Mouse (Mus musculus) ES-E14 (cell line): ENCODE data around the gene Ociad2. TPM values are rescaled to one million over a fixed set of nuclear protein-coding genes. Genes with fewer than 3 reads are reported as not detected.

Experiments
- DNase-seq: peaks from one replicate; pipeline ENCODE4 v3.0.0-alpha.2; 2013; ENCODE audit warnings: low read depth, low spot score
- H3K27ac ChIP-seq: 2 replicates; pipeline ENCODE4 v1.5.1; 2012; ENCODE audit warnings: low read depth, mild to moderate bottlenecking, low read length, moderate library complexity, mixed read lengths; ENCODE audit not compliant: poor library complexity, insufficient read depth, severe bottlenecking
- H3K36me3 ChIP-seq: 2 replicates; pipeline ENCODE4 v1.6.1; 2012; ENCODE audit warnings: mild to moderate bottlenecking, low read length, moderate library complexity, mixed read lengths; ENCODE audit not compliant: control insufficient read depth, poor library complexity, insufficient read depth, severe bottlenecking
- H3K4me1 ChIP-seq, 2 experiments: fragments of 150-350 bp in 1 of 2; sonication (generic) in 1 of 2; 2 replicates each; pipeline ENCODE4 v1.6.1; 2012; ENCODE audit warnings: low read length in 2 of 2, mild to moderate bottlenecking in 1 of 2, mixed read lengths in 1 of 2; ENCODE audit not compliant: control insufficient read depth in 2 of 2, insufficient read depth in 2 of 2, poor library complexity in 1 of 2
- H3K4me3 ChIP-seq, 2 experiments: fragments of 150-350 bp in 1 of 2; sonication (generic) in 1 of 2; 2 replicates each; pipeline ENCODE4 v1.5.1; 2012; ENCODE audit warnings: low read length in 2 of 2, low read depth in 1 of 2, mild to moderate bottlenecking in 1 of 2, mixed read lengths in 1 of 2; ENCODE audit not compliant: insufficient read depth in 1 of 2, poor library complexity in 1 of 2, severe bottlenecking in 1 of 2
- H3K9ac ChIP-seq: 2 replicates; pipeline ENCODE4 v1.6.1; 2012; ENCODE audit warnings: low read depth, mild to moderate bottlenecking, low read length, mixed read lengths; ENCODE audit not compliant: poor library complexity, insufficient read depth, severe bottlenecking
- H3K9me3 ChIP-seq: fragments of 150-350 bp; sonication (generic); 2 replicates; pipeline ENCODE4 v1.6.1; 2012; ENCODE audit warnings: low read depth, mild to moderate bottlenecking, low read length; ENCODE audit not compliant: control insufficient read depth, insufficient read depth
- CHD2 ChIP-seq: IDR thresholded peaks from 2 replicates; pipeline ENCODE4 v1.6.1; 2014; ENCODE audit warnings: mild to moderate bottlenecking, low read depth, low read length, inconsistent platforms
- HCFC1 ChIP-seq: IDR thresholded peaks from 2 replicates; pipeline ENCODE4 v1.6.1; 2012; ENCODE audit warnings: low read length, inconsistent platforms, borderline replicate concordance; ENCODE audit not compliant: insufficient read depth
- MAFK ChIP-seq: IDR thresholded peaks from 2 replicates; pipeline ENCODE4 v1.6.1; 2014; ENCODE audit warnings: mild to moderate bottlenecking, low read depth, low read length, inconsistent platforms; ENCODE audit not compliant: insufficient read depth
- ZC3H11A ChIP-seq: IDR thresholded peaks from 2 replicates; pipeline ENCODE4 v1.6.1; 2012; ENCODE audit warnings: low read depth, mild to moderate bottlenecking, inconsistent platforms, low read length, borderline replicate concordance
- ZNF384 ChIP-seq: IDR thresholded peaks from 2 replicates; pipeline ENCODE4 v1.6.1; 2012; ENCODE audit warnings: low read depth, low read length, inconsistent platforms
- in situ Hi-C, 2 experiments: fragments of 600-800 bp; cut with MboI; formaldehyde crosslinking; loops; one replicate each; pipeline ENCODE4 v1.15.1; 2025; ENCODE audit warnings: low sequenced_read_pairs in 2 of 2, inconsistent platforms in 1 of 2; ENCODE audit not compliant: unreplicated experiment in 2 of 2
- total RNA-seq: library from RNA; depleted of rRNA; stranded (reverse); fragments of 300-350 nt; gene quantifications from 2 replicates; pipeline ENCODE4 v1.2.3, GENCODE M21; 2012

Gene Ociad2
- total RNA-seq, 1 experiment: 5.2 TPM

DNA sequence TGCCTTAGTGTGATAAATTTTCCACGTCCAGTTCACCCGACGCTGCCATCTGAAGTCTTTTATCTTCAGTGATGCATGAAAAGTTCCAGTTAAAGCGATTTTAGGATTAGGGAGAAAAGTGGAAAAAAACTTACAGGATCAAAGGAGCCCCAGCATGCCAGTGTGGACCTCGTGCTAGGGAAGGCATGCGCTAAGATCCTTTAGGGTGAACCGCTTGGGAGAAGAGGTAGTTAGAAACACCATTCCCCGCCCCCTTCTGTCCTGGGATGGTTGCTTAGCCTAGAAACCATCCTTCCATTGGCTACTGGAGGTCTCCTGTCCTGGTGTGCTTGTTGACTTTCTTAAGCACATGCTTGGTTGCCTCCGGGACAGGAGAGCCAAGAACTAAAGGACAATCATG, 35.2 kb upstream of the Ociad2 start:
- in situ Hi-C loops: loop anchor here (10.0 to 25.0 kb wide), 3 partner anchors 239 to 389 kb away; no protein-coding TSS in a partner anchor
- DNase-seq: no peak
- no peak overlapping the region for H3K4me3 ChIP-seq
- H3K9me3 ChIP-seq: no peaks in the 10 kb centered on the region
- peaks cover 0 to 3% of the 10 kb centered on the region in 2 experiments; a peak in 2 of 4 replicates for H3K4me1 ChIP-seq
- H3K9ac ChIP-seq: no peak overlapping the region
- TF ChIP-seq ZNF384 (no peak), HCFC1 (no peak), ZC3H11A (no peak), CHD2 (no peak), MAFK (no peak)
- H3K36me3 ChIP-seq: no peaks in the 10 kb centered on the region
- no peak overlapping the region for H3K27ac ChIP-seq

DNA sequence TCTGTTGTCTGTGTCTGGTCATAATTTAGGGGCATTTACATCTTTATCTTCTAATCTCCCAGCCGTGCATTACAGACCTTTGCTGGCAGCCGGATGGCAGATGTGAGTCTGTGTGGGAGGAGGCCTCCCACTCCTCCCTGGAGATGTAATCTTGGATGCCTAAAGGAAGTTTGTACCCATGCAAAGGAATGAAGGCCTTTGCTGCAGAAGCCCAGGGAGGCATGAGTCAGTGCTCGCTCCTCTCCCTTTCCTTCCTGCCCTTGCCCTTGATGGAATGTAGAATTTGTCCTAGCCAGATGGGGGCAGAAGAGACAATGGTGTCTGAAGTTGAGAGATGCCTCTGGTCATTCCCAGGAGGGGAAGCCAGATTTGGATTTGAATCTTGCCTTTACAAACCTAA, 32.4 kb upstream of the Ociad2 start:
- Histone ChIP-seq H3K9me3 (no peaks in the 10 kb centered on the region), H3K4me3 (no peak overlapping the region), H3K36me3 (no peaks in the 10 kb centered on the region), H3K27ac (no peak overlapping the region), H3K9ac (no peak overlapping the region), H3K4me1 (peaks cover 10 to 12% of the 10 kb centered on the region in 2 experiments)
- TF ChIP-seq MAFK (no peak), ZC3H11A (no peak), CHD2 (no peak), HCFC1 (no peak), ZNF384 (no peak)
- DNase-seq: no peak
- in situ Hi-C loops: loop anchor here in 1 of 2 experiments (10.0 kb wide), 1 partner anchor 238 kb away; no protein-coding TSS in a partner anchor

DNA sequence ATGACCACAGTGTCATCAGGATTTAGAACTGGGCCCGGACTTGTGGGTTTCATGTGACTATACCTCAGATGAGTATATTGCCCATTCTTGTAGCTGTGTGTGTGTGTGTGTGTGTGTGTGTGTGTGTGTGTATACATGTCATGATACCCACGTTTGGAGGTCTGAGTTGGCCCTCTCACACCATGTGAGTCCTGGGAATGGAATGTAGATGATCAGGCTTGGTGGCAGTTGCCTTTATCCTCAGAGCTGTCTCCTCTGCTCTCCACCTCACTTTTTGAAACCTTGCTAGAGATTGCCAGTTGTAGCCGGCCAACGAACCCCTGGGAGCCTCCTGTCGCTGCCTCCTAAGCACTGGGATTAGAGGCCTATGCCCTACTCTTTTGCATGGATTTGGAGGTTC, 31.8 kb upstream of the Ociad2 start:
- H3K4me1 ChIP-seq: peaks cover 12 to 16% of the 10 kb centered on the region in 2 experiments
- H3K9me3 ChIP-seq: no peaks in the 10 kb centered on the region
- H3K36me3 ChIP-seq: no peaks in the 10 kb centered on the region
- DNase-seq: no peak
- no peak overlapping the region for H3K9ac ChIP-seq
- no peak overlapping the region for H3K27ac ChIP-seq
- no peak overlapping the region for H3K4me3 ChIP-seq
- no peak for TF ChIP-seq MAFK
- TF ChIP-seq HCFC1: no peak
- no peak for TF ChIP-seq ZC3H11A
- TF ChIP-seq CHD2: no peak
- no peak for TF ChIP-seq ZNF384
- in situ Hi-C loops: loop anchor here in 1 of 2 experiments (10.0 kb wide), 1 partner anchor 238 kb away; no protein-coding TSS in a partner anchor

DNA sequence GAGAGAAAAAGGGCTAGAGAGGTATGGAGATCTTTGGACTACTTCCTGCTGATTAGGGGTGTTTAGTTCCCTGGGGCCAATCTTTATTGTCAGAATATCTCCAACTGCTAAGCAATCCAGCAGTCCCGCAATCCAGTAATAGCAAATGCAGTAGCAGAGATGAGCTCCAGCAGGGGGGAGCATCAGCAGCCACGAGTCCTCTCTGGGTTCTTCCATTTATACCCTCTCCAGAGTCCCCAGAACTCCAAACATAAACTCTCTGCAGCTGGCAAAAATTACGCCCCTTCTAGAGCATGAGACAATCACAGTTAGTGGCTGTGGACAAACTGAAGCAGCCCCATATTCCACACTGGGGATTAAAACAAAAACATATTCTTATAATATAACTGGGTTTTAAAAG, 28.9 kb upstream of the Ociad2 start:
- Histone ChIP-seq H3K9me3 (no peaks in the 10 kb centered on the region), H3K4me3 (no peak overlapping the region), H3K36me3 (no peaks in the 10 kb centered on the region), H3K9ac (no peak overlapping the region), H3K4me1 (peaks cover 16 to 22% of the 10 kb centered on the region in 2 experiments), H3K27ac (no peak overlapping the region)
- TF ChIP-seq ZNF384 (no peak), ZC3H11A (no peak), MAFK (no peak), CHD2 (no peak), HCFC1 (no peak)
- in situ Hi-C loops: loop anchor here in 1 of 2 experiments (10.0 kb wide), 1 partner anchor 235 kb away; no protein-coding TSS in a partner anchor
- no peak for DNase-seq
